Comparison of ENCODE assay signal across 8 mouse cellular contexts in the genomic region with DNA sequence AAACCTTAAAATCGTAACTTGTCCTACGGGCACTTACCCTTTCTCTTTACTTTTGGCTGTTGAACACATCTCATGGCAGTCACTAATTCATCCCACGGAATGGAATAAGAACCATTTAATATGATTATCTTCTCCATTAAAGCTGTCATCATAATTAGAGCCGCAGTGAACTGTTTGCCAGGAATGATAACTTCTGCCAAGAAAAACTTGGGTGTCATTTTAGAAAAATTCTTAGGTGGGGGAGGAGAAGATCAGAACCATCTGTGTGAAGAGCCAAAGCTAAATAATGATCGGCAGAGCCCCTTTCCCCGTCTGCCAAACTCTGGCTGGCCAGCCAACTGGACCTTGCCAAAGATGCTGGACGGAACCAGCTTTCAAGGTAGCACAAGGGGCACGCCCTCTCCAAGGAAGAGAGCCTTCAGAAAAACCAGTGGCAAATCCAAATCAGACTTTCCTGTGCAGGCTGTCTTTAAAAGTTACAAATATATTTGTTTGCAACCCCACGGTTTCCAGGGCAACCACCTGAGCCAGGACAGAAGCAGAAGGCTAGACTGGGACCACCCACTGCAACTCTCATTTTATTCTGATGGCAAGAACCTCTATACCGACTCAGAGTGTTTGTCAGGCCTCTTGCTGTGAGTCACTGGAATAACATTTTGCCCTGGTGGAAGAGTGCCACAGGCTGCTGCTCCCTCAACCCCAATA.
DNase-seq lines count a peak whose midpoint lies in the region; ATAC-seq lines count a peak whose summit lies in the region.
"Had no signal": no experiment of that assay in that cellular context is flagged by ENCODE, and none has a peak within 500 bp of the region (broad histone marks: within the 10 kb centered on the region; RNA-seq: fewer than 3 reads in every experiment).

No protein-coding gene starts in this region.

- peak; percentile 15 to 28 for DNase-seq in kidney, postnatal 4 days
- no peak for DNase-seq in kidney, adult 9 months
- DNase-seq in adrenal gland, postnatal 36 days, result peak; percentile 30 to 42
- DNase-seq in gastrocnemius, adult 18-20 months (ENCODE audit: low spot score), result peak; percentile 47
- peak; percentile 71 to 86 for DNase-seq in layer of hippocampus, postnatal 14 days (ENCODE audit: low spot score in 2 of 2)
- no peak for DNase-seq in natural killer cell, adult 2 months (ENCODE audit: low spot score in 2 of 2)
- DNase-seq: thymus, postnatal 14 days had no signal

- ATAC-seq in megakaryocyte-erythroid progenitor cell, adult 5-6 weeks (replicated peaks; ENCODE audit: low FRiP score, low TSS enrichment, poor library complexity, severe bottlenecking), result no peak

Comparison
In these comparisons a context has a peak if more than half of its experiments do, and no peak if none do; other contexts are left out.
1. DNase-seq: peak in kidney, postnatal 4 days (2 of 2), adrenal gland, postnatal 36 days (2 of 2), gastrocnemius, adult 18-20 months (single experiment) and layer of hippocampus, postnatal 14 days (2 of 2); none in kidney, adult 9 months (single experiment) and natural killer cell, adult 2 months (0 of 2).